Comparison of ENCODE assay signal across 14 mouse cellular contexts in the genomic region with DNA sequence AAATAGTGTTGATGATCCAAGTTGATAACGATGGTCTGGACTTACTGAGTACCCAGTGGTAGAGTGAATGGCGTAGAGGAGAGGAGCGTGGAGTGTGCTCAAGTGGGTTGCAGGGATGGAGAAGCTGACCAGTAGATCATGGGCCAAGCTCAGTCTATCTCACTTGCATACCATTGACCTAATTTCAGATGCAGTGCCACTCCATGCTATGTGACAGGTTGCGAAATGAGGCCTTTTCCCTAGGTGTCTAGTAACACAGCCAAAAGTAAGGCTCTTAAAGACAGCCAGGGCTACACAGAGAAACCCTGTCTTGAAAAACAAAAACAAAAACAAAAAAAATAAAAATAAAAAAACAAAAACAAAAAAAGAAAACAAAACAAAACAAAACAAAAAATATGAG.
"Had no signal": no experiment of that assay in that cellular context is flagged by ENCODE, and none has a peak within 500 bp of the region (broad histone marks: within the 10 kb centered on the region; RNA-seq: fewer than 3 reads in every experiment).

No protein-coding gene starts in this region.

- H3K27me3 ChIP-seq: kidney, embryonic 15.5 days; limb, embryonic 13.5 days; liver, embryonic 12.5 days; midbrain, embryonic 12.5 days; neural tube, embryonic 13.5 days; stomach, embryonic 15.5 days had no signal

- DNase-seq: kidney, postnatal 14 days; left cerebral cortex, postnatal 4 days; lung, embryonic 14.5 days; retina, postnatal 1 day; right cerebral cortex, postnatal 4 days; spleen, adult 18-20 months; thymus, adult 2 months; thymus, postnatal 25 days had no signal

- H3K4me3 ChIP-seq: kidney, embryonic 15.5 days; limb, embryonic 13.5 days; liver, embryonic 12.5 days; midbrain, embryonic 12.5 days; neural tube, embryonic 13.5 days; stomach, embryonic 15.5 days had no signal

- H3K36me3 ChIP-seq: kidney, embryonic 15.5 days; limb, embryonic 13.5 days; liver, embryonic 12.5 days; midbrain, embryonic 12.5 days; neural tube, embryonic 13.5 days; stomach, embryonic 15.5 days had no signal
